Mouse (Mus musculus) forebrain, embryonic 14.5 days (tissue): ENCODE results near the gene Scaf8. TPM values are rescaled to one million over a fixed set of nuclear protein-coding genes. Genes with fewer than 3 reads are reported as not detected.

Source experiments
- ATAC-seq: fragments of 200-750 bp; cut with Nextera tagmentation; 2 replicates; pipeline ENCODE4 v1.8.0; 2017; ENCODE audit warnings: mild to moderate bottlenecking, moderate library complexity
- DNase-seq: peaks from one replicate; pipeline ENCODE4 v3.0.0-alpha.2; 2015; ENCODE audit warnings: low spot score
- H3K27ac ChIP-seq: fragments of 300-500 bp; sonication (generic); 2 replicates; pipeline ENCODE4 v1.5.1; 2014; ENCODE audit warnings: low read depth, mild to moderate bottlenecking, control low read depth, low read length, moderate library complexity
- H3K27me3 ChIP-seq: fragments of 300-500 bp; sonication (generic); replicated peaks from 2 replicates; pipeline ENCODE4 v1.6.1; 2014; ENCODE audit warnings: low read length, control low read depth, mixed read lengths; ENCODE audit not compliant: control insufficient read depth, insufficient read depth
- H3K36me3 ChIP-seq: fragments of 300-500 bp; sonication (generic); 2 replicates; pipeline ENCODE4 v1.6.1; 2014; ENCODE audit warnings: low read length, control low read depth; ENCODE audit not compliant: control insufficient read depth, insufficient read depth
- H3K4me1 ChIP-seq: fragments of 300-500 bp; sonication (generic); 2 replicates; pipeline ENCODE4 v1.6.1; 2014; ENCODE audit warnings: antibody characterized with exemption, low read length, control low read depth; ENCODE audit not compliant: control insufficient read depth, insufficient read depth
- H3K4me2 ChIP-seq: fragments of 300-500 bp; sonication (generic); 2 replicates; pipeline ENCODE4 v1.6.1; 2014; ENCODE audit warnings: mild to moderate bottlenecking, control low read depth, low read length
- H3K4me3 ChIP-seq: fragments of 300-500 bp; sonication (generic); 2 replicates; pipeline ENCODE4 v1.5.1; 2014; ENCODE audit warnings: low read depth, low read length, control low read depth
- H3K9ac ChIP-seq: fragments of 300-500 bp; sonication (generic); 2 replicates; pipeline ENCODE4 v1.6.1; 2014; ENCODE audit warnings: mild to moderate bottlenecking, low read length, control low read depth, moderate library complexity
- H3K9me3 ChIP-seq: fragments of 300-500 bp; sonication (generic); replicated peaks from 2 replicates; pipeline ENCODE4 v1.6.1; 2016; ENCODE audit warnings: low read length, control low read depth, mixed read lengths; ENCODE audit not compliant: control insufficient read depth
- WGBS: fragments of 180-500 bp; shearing (Covaris S2); extraction: QIAGEN DNeasy Blood & Tissue Kit; methylation state at CpG from one replicate; pipeline ENCODE4 v1.1.7; 2014; 5-methylcytosine and 5-hydroxymethylcytosine counted together
- polyA plus RNA-seq: library from polyadenylated mRNA; unstranded; fragments of >200 nt; fragmentation: Nextera tagmentation; extraction: Ambion mirVana; gene quantifications from 2 replicates; pipeline ENCODE4 v1.2.1, GENCODE M21; 2014

The Scaf8 gene
- polyA plus RNA-seq, 1 experiment from 2014 or later = 15.9 TPM

DNA sequence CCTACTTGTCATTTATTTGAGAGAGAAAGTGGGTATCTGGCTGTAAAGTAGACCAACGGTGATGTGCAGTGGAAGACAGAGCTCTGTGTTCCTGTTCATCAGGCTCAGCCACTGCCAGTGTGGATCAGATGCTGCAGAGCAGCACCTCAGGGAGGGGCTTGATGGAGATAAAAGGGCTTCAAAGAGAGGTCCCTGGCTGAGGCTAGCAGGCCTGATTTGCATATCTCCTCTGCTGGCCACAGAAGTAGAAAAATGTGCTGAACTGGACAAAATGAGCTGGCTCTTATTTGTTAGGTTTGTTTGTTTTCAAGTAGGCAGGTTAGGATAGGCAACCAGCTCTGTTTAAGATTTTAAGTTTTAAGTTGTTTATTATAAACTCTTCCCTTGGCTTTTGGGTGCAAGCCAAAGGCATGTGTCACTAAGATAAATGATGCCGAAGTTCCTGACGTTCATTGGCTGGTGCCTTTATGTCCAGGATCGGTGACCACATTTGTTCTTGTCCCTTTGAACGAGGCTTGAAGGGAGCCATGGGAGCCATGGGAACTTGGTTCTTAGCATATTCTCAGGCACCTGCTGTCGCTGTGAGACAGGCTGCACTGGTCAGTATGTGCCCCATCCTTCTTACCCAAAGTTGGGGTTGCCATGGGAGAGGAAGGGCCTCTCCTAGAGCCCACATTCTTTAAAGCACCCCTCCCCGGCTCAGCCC lies 132.0 kb downstream of the Scaf8 start:
- WGBS = 48% methylated on average over 7 of the region's 7 CpGs
- no peak for DNase-seq

More for the DNA sequence above, 132.0 kb downstream of the Scaf8 start:
- H3K4me1 ChIP-seq = peaks cover 60% of the 10 kb centered on the region
- 0 out of 2 replicates have a peak, but pooled peaks cover 4% of the 10 kb centered on the region for H3K36me3 ChIP-seq
- H3K27ac ChIP-seq = peak overlapping the region; percentile 66
- H3K9ac ChIP-seq = no peak overlapping the region
- H3K27me3 ChIP-seq = no peaks in the 10 kb centered on the region
- no peaks in the 10 kb centered on the region for H3K9me3 ChIP-seq
- no peak overlapping the region for H3K4me2 ChIP-seq
- 0 out of 2 replicates have a peak, but pooled peaks have one; percentile 15 for ATAC-seq
- no peak overlapping the region for H3K4me3 ChIP-seq

Other genes starting within 250 kb of the Scaf8 start
- gene Tiam2, start 211.6 kb downstream of the Scaf8 start, polyA plus RNA-seq = 81.3 and 106 TPM in 2 replicates